Mouse (Mus musculus) MEL (cell line): ENCODE results near the gene Gm6583. TPM values are rescaled to one million over a fixed set of nuclear protein-coding genes. Genes with fewer than 3 reads are reported as not detected.
A peak's percentile ranks its signal among the peaks of the same experiment; 100 is the strongest.
"Not testable (repeated sequence)": the region's sequence is repeated elsewhere in the genome, so short reads cannot be mapped to it uniquely, and the experiment has no call there.

Experiments
- DNase-seq: peaks from one replicate; pipeline ENCODE4 v3.0.0; 2011; ENCODE audit warnings: low read depth, low spot score
- H3K27ac ChIP-seq: 2 replicates; pipeline ENCODE4 v1.5.1; 2012; ENCODE audit warnings: low read depth, mild to moderate bottlenecking, control low read depth, low read length, moderate library complexity; ENCODE audit not compliant: control insufficient read depth
- H3K27me3 ChIP-seq, 2 experiments: fragments of 150-350 bp in 1 of 2; sonication (generic) in 1 of 2; 2 replicates each; pipeline ENCODE4 v1.6.1; 2012; ENCODE audit warnings: low read length in 2 of 2, mild to moderate bottlenecking in 2 of 2, improper control_type of control experiment in 1 of 2, moderate library complexity in 1 of 2; ENCODE audit not compliant: insufficient read depth in 2 of 2, control insufficient read depth in 1 of 2
- H3K36me3 ChIP-seq, 2 experiments: 2 replicates each; pipeline ENCODE4 v1.6.1; 2012 to 2014; ENCODE audit warnings: low read length in 2 of 2, improper control_type of control experiment in 1 of 2, inconsistent platforms in 1 of 2, mild to moderate bottlenecking in 1 of 2; ENCODE audit not compliant: insufficient read depth in 2 of 2, control insufficient read depth in 1 of 2
- H3K4me1 ChIP-seq, 2 experiments: fragments of 150-350 bp in 1 of 2; sonication (generic) in 1 of 2; 2 replicates each; pipeline ENCODE4 v1.6.1; 2012; ENCODE audit warnings: low read length in 2 of 2, improper control_type of control experiment in 1 of 2, mild to moderate bottlenecking in 1 of 2; ENCODE audit not compliant: insufficient read depth in 2 of 2, control insufficient read depth in 1 of 2
- H3K4me3 ChIP-seq, 2 experiments: fragments of 150-350 bp in 1 of 2; sonication (generic) in 1 of 2; 2 replicates each; pipeline ENCODE4 v1.5.1; 2012; ENCODE audit warnings: low read depth in 2 of 2, low read length in 2 of 2, mild to moderate bottlenecking in 2 of 2, moderate library complexity in 2 of 2, control low read depth in 1 of 2, improper control_type of control experiment in 1 of 2; ENCODE audit not compliant: control insufficient read depth in 1 of 2, insufficient read depth in 1 of 2
- H3K79me2 ChIP-seq: 2 replicates; pipeline ENCODE4 v1.6.1; 2012; ENCODE audit warnings: mild to moderate bottlenecking, low read length, moderate library complexity; ENCODE audit not compliant: control insufficient read depth, poor library complexity, insufficient read depth
- H3K9ac ChIP-seq: 2 replicates; pipeline ENCODE4 v1.6.1; 2012; ENCODE audit warnings: low read depth, mild to moderate bottlenecking, control low read depth, low read length, moderate library complexity; ENCODE audit not compliant: control insufficient read depth, poor library complexity, severe bottlenecking
- H3K9me3 ChIP-seq: fragments of 150-350 bp; sonication (generic); replicated peaks from 2 replicates; pipeline ENCODE4 v1.6.1; 2012; ENCODE audit warnings: mild to moderate bottlenecking, low read length, improper control_type of control experiment, moderate library complexity; ENCODE audit not compliant: insufficient read depth
- CHD1 ChIP-seq: IDR thresholded peaks from 2 replicates; pipeline ENCODE4 v1.6.1; 2012; ENCODE audit warnings: low read depth, mild to moderate bottlenecking, inconsistent platforms, low read length, improper control_type of control experiment
- CTCF ChIP-seq, 3 experiments: IDR thresholded peaks in 2 of 3; conservative IDR thresholded peaks in 1 of 3; 2 replicates each; pipeline ENCODE4 v1.5.1; 2011 to 2012; ENCODE audit warnings: low read length in 3 of 3, low read depth in 2 of 3, mild to moderate bottlenecking in 2 of 3, improper control_type of control experiment in 1 of 3, inconsistent platforms in 1 of 3, mixed read lengths in 1 of 3, moderate library complexity in 1 of 3; ENCODE audit not compliant: control insufficient read depth in 1 of 3, insufficient read depth in 1 of 3, poor library complexity in 1 of 3, severe bottlenecking in 1 of 3
- GABPA ChIP-seq: IDR thresholded peaks from 2 replicates; pipeline ENCODE4 v1.6.1; 2012; ENCODE audit warnings: low read depth, mild to moderate bottlenecking, inconsistent platforms, low read length, improper control_type of control experiment, moderate library complexity
- GATA1 ChIP-seq: IDR thresholded peaks from 2 replicates; pipeline ENCODE4 v1.6.1; 2011; ENCODE audit warnings: low read depth, low read length, improper control_type of control experiment
- JUND ChIP-seq: IDR thresholded peaks from 2 replicates; pipeline ENCODE4 v1.6.1; 2011; ENCODE audit warnings: low read depth, mild to moderate bottlenecking, improper control_type of control experiment, low read length
- MAFK ChIP-seq: IDR thresholded peaks from 2 replicates; pipeline ENCODE4 v1.6.1; 2011; ENCODE audit warnings: low read depth, mild to moderate bottlenecking, low read length, improper control_type of control experiment, borderline replicate concordance
- MAX ChIP-seq: IDR thresholded peaks from 2 replicates; pipeline ENCODE4 v1.6.1; 2011; ENCODE audit warnings: low read length, improper control_type of control experiment
- NELFE ChIP-seq: IDR thresholded peaks from 2 replicates; pipeline ENCODE4 v1.6.1; 2011; ENCODE audit warnings: low read depth, low read length, improper control_type of control experiment
- POLR2A ChIP-seq, 2 experiments: IDR thresholded peaks; 2 replicates each; pipeline ENCODE4 v1.6.1; 2011 to 2012; ENCODE audit warnings: low read length in 2 of 2, mild to moderate bottlenecking in 2 of 2, control low read depth in 1 of 2, improper control_type of control experiment in 1 of 2, low read depth in 1 of 2, moderate library complexity in 1 of 2; ENCODE audit not compliant: control insufficient read depth in 1 of 2, insufficient read depth in 1 of 2, poor library complexity in 1 of 2
- POLR2AphosphoS5 ChIP-seq: IDR thresholded peaks from 2 replicates; pipeline ENCODE4 v1.6.1; 2012; ENCODE audit warnings: low read depth, borderline replicate concordance, mild to moderate bottlenecking, inconsistent platforms, low read length, moderate library complexity, mixed read lengths
- SMC3 ChIP-seq: IDR thresholded peaks from 2 replicates; pipeline ENCODE4 v1.6.1; 2011; ENCODE audit warnings: low read depth, low read length, improper control_type of control experiment
- ZC3H11A ChIP-seq: IDR thresholded peaks from 2 replicates; pipeline ENCODE4 v1.6.1; 2012; ENCODE audit warnings: low read depth, mild to moderate bottlenecking, inconsistent platforms, low read length, improper control_type of control experiment
- polyA plus RNA-seq, 2 experiments: library from polyadenylated mRNA; stranded (reverse) in 1 of 2; unstranded in 1 of 2; fragments of >175 nt in 1 of 2; fragments of >200 nt in 1 of 2; gene quantifications; 2 replicates each; pipeline versions ENCODE4 v1.2.1 to v1.2.4; 2012; ENCODE audit warnings: low replicate concordance in 2 of 2, low read depth in 1 of 2; ENCODE audit not compliant: insufficient read length in 2 of 2, insufficient read depth in 1 of 2, missing spikeins in 1 of 2
- total RNA-seq: library from RNA; depleted of rRNA; stranded (reverse); fragments of 300-350 nt; gene quantifications from 2 replicates; pipeline ENCODE4 v1.2.3, GENCODE M21; 2012

Gm6583 gene
- total and polyA plus RNA-seq, 3 experiments: 0.04 to 0.11 TPM; not detected in 1

DNA sequence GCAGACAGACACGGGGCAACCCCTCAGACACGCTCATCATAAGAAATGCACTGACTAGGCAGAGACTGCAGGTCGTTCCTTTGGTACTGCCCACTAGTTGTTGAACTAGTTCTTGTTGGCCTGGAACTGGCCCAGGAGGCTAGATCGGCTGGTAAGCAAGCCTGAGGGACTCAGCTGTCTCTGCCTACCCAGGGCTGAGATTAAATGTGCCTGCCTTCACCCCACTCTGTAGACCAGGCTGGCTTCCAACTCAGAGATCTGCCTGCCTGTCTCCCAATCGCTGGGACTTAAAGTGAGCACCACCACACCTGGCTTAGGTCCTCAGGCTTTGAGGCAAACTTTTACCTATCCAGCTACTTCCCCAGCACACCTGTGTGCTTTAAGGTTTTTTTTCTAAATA is 35.5 kb downstream of the Gm6583 start:
- Histone ChIP-seq H3K79me2 (no peaks in the 10 kb centered on the region), H3K27me3 (no peaks in the 10 kb centered on the region), H3K36me3 (peaks cover 0 to 8% of the 10 kb centered on the region in 2 experiments; a peak in 2 of 4 replicates), H3K4me1 (peaks cover 0 to 8% of the 10 kb centered on the region in 2 experiments; a peak in 2 of 4 replicates), H3K4me3 (no peak overlapping the region), H3K27ac (no peak overlapping the region), H3K9ac (no peak overlapping the region), H3K9me3 (no peaks in the 10 kb centered on the region)
- TF ChIP-seq GATA1 (no peak), SMC3 (no peak), CHD1 (no peak), MAFK (no peak), POLR2AphosphoS5 (no peak), POLR2A (IDR thresholded peaks at IDR 0.05; ENCODE audit: control insufficient read depth in 1 of 2, insufficient read depth in 1 of 2, low read depth in 1 of 2, low read length in 2 of 2, poor library complexity in 1 of 2) (no peak), ZC3H11A (no peak), GABPA (no peak), NELFE (no peak), JUND (no peak)
- DNase-seq: no peak

DNA sequence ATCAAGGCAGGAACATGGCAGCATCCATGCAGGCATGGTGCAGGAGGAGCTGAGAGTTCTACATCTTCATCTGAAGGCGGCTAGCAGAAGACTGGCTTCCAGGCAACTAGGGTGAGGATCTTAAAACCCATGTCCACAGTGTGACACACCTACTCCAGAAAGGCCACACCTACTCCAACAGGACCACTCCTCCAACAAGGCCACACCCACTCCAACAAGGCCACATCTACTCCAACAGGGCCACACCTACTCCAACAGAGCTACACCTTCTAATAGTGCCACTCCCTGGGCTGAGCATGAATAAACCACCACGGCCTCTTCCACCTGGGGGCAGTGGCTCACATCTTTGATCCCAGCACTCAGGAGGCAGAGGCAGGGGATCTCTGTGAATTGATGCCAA is 36.5 kb downstream of the Gm6583 start:
- H3K4me3 ChIP-seq, H3K27me3 ChIP-seq, H3K4me1 ChIP-seq, H3K9me3 ChIP-seq, H3K9ac ChIP-seq, H3K79me2 ChIP-seq, H3K36me3 ChIP-seq, H3K27ac ChIP-seq: not testable (repeated sequence)
- TF ChIP-seq CTCF (IDR thresholded peaks at IDR 0.05 in 2 of 3, conservative IDR thresholded peaks at IDR 0.05 in 1 of 3; ENCODE audit: control insufficient read depth in 1 of 3, insufficient read depth in 1 of 3, low read depth in 2 of 3, low read length in 3 of 3, poor library complexity in 1 of 3, severe bottlenecking in 1 of 3): peak in 1 of 3 experiments; percentile 13; a peak in 1 of 6 replicates
- peak; percentile 81 for DNase-seq

GRCm38 (mm10) chr5:112317328-112317727 is 38.5 kb downstream of the Gm6583 start:
- Histone ChIP-seq H3K4me1 (no peaks in the 10 kb centered on the region), H3K27me3 (no peaks in the 10 kb centered on the region), H3K9ac (no peak overlapping the region), H3K9me3 (no peaks in the 10 kb centered on the region), H3K79me2 (no peaks in the 10 kb centered on the region), H3K4me3 (no peak overlapping the region), H3K36me3 (no peaks in the 10 kb centered on the region), H3K27ac (no peak overlapping the region)
- no peak for DNase-seq
- TF ChIP-seq MAX: no peak
- no peak for TF ChIP-seq POLR2A (IDR thresholded peaks at IDR 0.05; ENCODE audit: control insufficient read depth in 1 of 2, insufficient read depth in 1 of 2, low read depth in 1 of 2, low read length in 2 of 2, poor library complexity in 1 of 2)
